Mouse (Mus musculus) liver, embryonic 18 days (tissue): Measurements from ENCODE around the gene Gm21627. TPM values are rescaled to one million over a fixed set of nuclear protein-coding genes. Genes with fewer than 3 reads are reported as not detected.

Experiments used
- polyA plus RNA-seq: library from polyadenylated mRNA; depleted of rRNA; stranded (reverse); fragments of >200 nt; gene quantifications from 2 replicates; pipeline ENCODE4 v1.2.3, GENCODE M21; 2012; rRNA removed

Gm21627 gene
- not detected in 2 replicates for polyA plus RNA-seq

DNA sequence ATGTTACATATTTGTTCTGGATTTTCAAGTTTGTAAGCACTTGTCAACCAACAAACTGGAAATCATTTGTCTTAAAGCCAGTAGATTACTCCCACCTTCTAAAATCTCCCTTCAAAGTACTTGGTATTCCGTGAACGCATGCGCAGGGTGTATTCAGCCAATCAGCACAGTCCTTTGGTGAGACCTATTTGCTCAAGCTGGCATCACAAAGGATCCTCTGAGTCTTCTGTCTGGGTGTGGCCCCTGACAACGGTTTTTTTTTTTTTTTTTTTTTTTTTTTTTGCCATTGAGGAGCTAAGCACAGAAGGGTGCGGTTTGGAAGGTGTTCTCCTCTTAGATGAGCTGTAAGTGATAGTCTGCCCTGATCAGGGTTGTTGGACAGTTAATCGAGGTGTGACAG, at the start of gene Gm21627:
Gene Gm21627, plus strand, starts transcription at position 301 of the 400 bp plus-strand sequence.

